Mouse (Mus musculus) kidney, embryonic 15.5 days (tissue): ENCODE measurements around the gene 1810010D01Rik. TPM values are rescaled to one million over a fixed set of nuclear protein-coding genes. Genes with fewer than 3 reads are reported as not detected.

Source experiments
- polyA plus RNA-seq: library from polyadenylated mRNA; unstranded; fragments of >200 nt; fragmentation: Nextera tagmentation; extraction: Ambion mirVana; gene quantifications from 2 replicates; pipeline ENCODE4 v1.2.1, GENCODE M21; 2015

Gene 1810010D01Rik
- polyA plus RNA-seq, 1 experiment from 2014 or later, result 0.56 TPM

Other genes with a start within 250 kb of the 1810010D01Rik start
- gene Tpcn2, start 75.9 kb upstream of the 1810010D01Rik start, polyA plus RNA-seq, result 8.8 and 9.7 TPM in 2 replicates
- 2.5 and 3.7 TPM in 2 replicates for gene Mrgprf, start 92.7 kb upstream of the 1810010D01Rik start, polyA plus RNA-seq
- gene Mrgprd, start 106.7 kb upstream of the 1810010D01Rik start, polyA plus RNA-seq, result not detected in 2 replicates